Mouse (Mus musculus) adrenal gland, postnatal 10 days (tissue): ENCODE measurements around the gene Olfr1260. TPM values are rescaled to one million over a fixed set of nuclear protein-coding genes. Genes with fewer than 3 reads are reported as not detected.

Experiments
- DNase-seq: peaks from one replicate; pipeline ENCODE4 v3.0.0; 2021; ENCODE audit warnings: mixed read lengths
- long read RNA-seq, 2 experiments: library from polyadenylated mRNA; stranded (forward); transcript quantifications; one replicate each; pipeline ENCODE4 v2.0.0; 2021
- total RNA-seq, 2 experiments: library from RNA; stranded (reverse); gene quantifications; 2 replicates each; pipeline ENCODE4 v1.2.3; 2021

The Olfr1260 gene
- not detected for total RNA-seq
- long read RNA-seq, experiment 1, result 0 reads
- long read RNA-seq, experiment 2, result 0 reads

- DNase-seq, result no peak
These were observed at the start of gene Olfr1260 for GRCm38 (mm10) chr2:89974184-89974583. Olfr1260 (plus strand) TSS chr2:89974340.

- no peak for DNase-seq
These were observed 47.1 kb upstream of the Olfr1260 start, which contains the start of gene Olfr1258 for GRCm38 (mm10) chr2:89927009-89927408. Olfr1258 (plus strand) TSS chr2:89927309.

GRCm38 (mm10) chr2:89948564-89948963 is 25.6 kb upstream of the Olfr1260 start, which contains the start of gene Olfr1259:
Olfr1259 (minus strand) TSS chr2:89948664.
- DNase-seq, result no peak

GRCm38 (mm10) chr2:89977709-89978108 is 3.6 kb downstream of the Olfr1260 start:
- no peak for DNase-seq

- DNase-seq, result no peak
These were observed 16.8 kb downstream of the Olfr1260 start, which contains the start of gene Olfr1261 for GRCm38 (mm10) chr2:89990921-89991320. Olfr1261 (plus strand) TSS chr2:89991221.

GRCm38 (mm10) chr2:89999845-90000244 is 25.7 kb downstream of the Olfr1260 start, which contains the start of gene Olfr1262:
Olfr1262 (plus strand) TSS chr2:90000145.
- no peak for DNase-seq

- DNase-seq, result no peak
These were observed 37.7 kb downstream of the Olfr1260 start, which contains the start of gene Olfr1263 for GRCm38 (mm10) chr2:90011831-90012230. Olfr1263 (plus strand) TSS chr2:90012131.

- no peak for DNase-seq
These were observed 51.3 kb downstream of the Olfr1260 start, which contains the start of gene Olfr1264 for GRCm38 (mm10) chr2:90025477-90025876. Olfr1264 (minus strand) TSS chr2:90025577.

Other genes starting within 250 kb of the Olfr1260 start
- not detected for gene Olfr1252, start 249.3 kb upstream of the Olfr1260 start, total RNA-seq
- gene Olfr1253, start 217.2 kb upstream of the Olfr1260 start, total RNA-seq, result not detected
- not detected for gene Olfr1254, start 180.7 kb upstream of the Olfr1260 start, total RNA-seq
- gene Olfr1255, start 162.3 kb upstream of the Olfr1260 start, total RNA-seq, result not detected
- not detected for gene Olfr1256, start 132.8 kb upstream of the Olfr1260 start, total RNA-seq
- gene Olfr48, start 126.1 kb upstream of the Olfr1260 start, total RNA-seq, result not detected
- gene Olfr1257, start 95.9 kb upstream of the Olfr1260 start, total RNA-seq, result not detected
- not detected for gene Olfr1258, start 47.0 kb upstream of the Olfr1260 start, total RNA-seq
- gene Olfr1259, start 25.7 kb upstream of the Olfr1260 start, total RNA-seq, result not detected
- not detected for gene Olfr1261, start 16.9 kb downstream of the Olfr1260 start, total RNA-seq
- gene Olfr1262, start 25.8 kb downstream of the Olfr1260 start, total RNA-seq, result not detected
- gene Olfr1263, start 37.8 kb downstream of the Olfr1260 start, total RNA-seq, result not detected
- gene Olfr1264, start 51.2 kb downstream of the Olfr1260 start, total RNA-seq, result not detected
- not detected for gene Olfr1265, start 61.0 kb downstream of the Olfr1260 start, total RNA-seq
- not detected for gene Olfr140, start 89.3 kb downstream of the Olfr1260 start, total RNA-seq
- not detected for gene Olfr1269, start 147.1 kb downstream of the Olfr1260 start, total RNA-seq
- gene Olfr32, start 168.0 kb downstream of the Olfr1260 start, total RNA-seq, result not detected
- gene Olfr1270, start 178.8 kb downstream of the Olfr1260 start, total RNA-seq, result not detected